Mouse (Mus musculus): Measurements from ENCODE around the gene Hsph1. TPM values are rescaled to one million over a fixed set of nuclear protein-coding genes. Genes with fewer than 3 reads are reported as not detected.
A peak's percentile ranks its signal among the peaks of the same experiment; 100 is the strongest.

The Hsph1 gene
- polyA plus RNA-seq, 1 experiment = 124 TPM

GRCm38 (mm10) chr5:149603241-149603640 lies 32.9 kb downstream of the Hsph1 start:
- DNase-seq = no peak
- WGBS = 79% methylated on average over 3 of the region's 3 CpGs
- TF ChIP-seq POLR2A (IDR thresholded peaks at IDR 0.05; ENCODE audit: borderline replicate concordance, insufficient read depth, low read length) (no peak), CTCF (IDR thresholded peaks at IDR 0.05; ENCODE audit: borderline replicate concordance, insufficient read depth, low read depth, low read length) (no peak)

GRCm38 (mm10) chr5:149601996-149602395 lies 34.2 kb downstream of the Hsph1 start:
- Histone ChIP-seq H3K27me3 (ENCODE audit: control insufficient read depth, insufficient read depth, low read length) (no peaks in the 10 kb centered on the region), H3K4me3 (replicated peaks; ENCODE audit: insufficient read depth, low read depth, low read length) (no peak overlapping the region), H3K27ac (ENCODE audit: insufficient read depth, low read length) (no peak overlapping the region), H3K4me1 (ENCODE audit: control insufficient read depth, insufficient read depth, low read length) (no peaks in the 10 kb centered on the region)
- WGBS = 49% methylated on average over 3 of the region's 3 CpGs
- DNase-seq = peak in 1 of 2 experiments; percentile 21
- TF ChIP-seq CTCF (IDR thresholded peaks at IDR 0.05; ENCODE audit: borderline replicate concordance, insufficient read depth, low read depth, low read length) = no peak
- no peak for TF ChIP-seq POLR2A (IDR thresholded peaks at IDR 0.05; ENCODE audit: borderline replicate concordance, insufficient read depth, low read length)

More at GRCm38 (mm10) chr5:149603241-149603640, 32.9 kb downstream of the Hsph1 start:
- H3K4me1 ChIP-seq (ENCODE audit: control insufficient read depth, insufficient read depth, low read length) = no peaks in the 10 kb centered on the region
- no peak overlapping the region for H3K27ac ChIP-seq (ENCODE audit: insufficient read depth, low read length)
- H3K27me3 ChIP-seq (ENCODE audit: control insufficient read depth, insufficient read depth, low read length) = no peaks in the 10 kb centered on the region
- H3K4me3 ChIP-seq (replicated peaks; ENCODE audit: insufficient read depth, low read depth, low read length) = no peak overlapping the region

GRCm38 (mm10) chr5:149597351-149597750 lies 38.8 kb downstream of the Hsph1 start:
- WGBS = 45% methylated on average over 18 of the region's 18 CpGs
- Histone ChIP-seq H3K4me1 (ENCODE audit: control insufficient read depth, insufficient read depth, low read length) (no peaks in the 10 kb centered on the region), H3K27ac (ENCODE audit: insufficient read depth, low read length) (no peak overlapping the region), H3K4me3 (replicated peaks; ENCODE audit: insufficient read depth, low read depth, low read length) (no peak overlapping the region), H3K27me3 (ENCODE audit: control insufficient read depth, insufficient read depth, low read length) (no peaks in the 10 kb centered on the region)
- TF ChIP-seq CTCF (IDR thresholded peaks at IDR 0.05; ENCODE audit: borderline replicate concordance, insufficient read depth, low read depth, low read length) = no peak
- TF ChIP-seq POLR2A (IDR thresholded peaks at IDR 0.05; ENCODE audit: borderline replicate concordance, insufficient read depth, low read length) = no peak
- DNase-seq = no peak

GRCm38 (mm10) chr5:149594215-149594614 lies 42.0 kb downstream of the Hsph1 start:
- no peak for TF ChIP-seq CTCF (IDR thresholded peaks at IDR 0.05; ENCODE audit: borderline replicate concordance, insufficient read depth, low read depth, low read length)
- no peak for TF ChIP-seq POLR2A (IDR thresholded peaks at IDR 0.05; ENCODE audit: borderline replicate concordance, insufficient read depth, low read length)
- no peak overlapping the region for H3K4me3 ChIP-seq (replicated peaks; ENCODE audit: insufficient read depth, low read depth, low read length)
- no peak for DNase-seq
- WGBS = 84% methylated on average over 3 of the region's 3 CpGs
- H3K27ac ChIP-seq (ENCODE audit: insufficient read depth, low read length) = no peak overlapping the region
- no peaks in the 10 kb centered on the region for H3K27me3 ChIP-seq (ENCODE audit: control insufficient read depth, insufficient read depth, low read length)
- H3K4me1 ChIP-seq (ENCODE audit: control insufficient read depth, insufficient read depth, low read length) = no peaks in the 10 kb centered on the region

- H3K4me1 ChIP-seq (ENCODE audit: control insufficient read depth, insufficient read depth, low read length) = no peaks in the 10 kb centered on the region
- H3K27ac ChIP-seq (ENCODE audit: insufficient read depth, low read length) = no peak overlapping the region
- no peak for DNase-seq
- 81% methylated on average over 3 of the region's 3 CpGs for WGBS
- TF ChIP-seq CTCF (IDR thresholded peaks at IDR 0.05; ENCODE audit: borderline replicate concordance, insufficient read depth, low read depth, low read length) (no peak), POLR2A (IDR thresholded peaks at IDR 0.05; ENCODE audit: borderline replicate concordance, insufficient read depth, low read length) (no peak)
- no peaks in the 10 kb centered on the region for H3K27me3 ChIP-seq (ENCODE audit: control insufficient read depth, insufficient read depth, low read length)
- H3K4me3 ChIP-seq (replicated peaks; ENCODE audit: insufficient read depth, low read depth, low read length) = no peak overlapping the region
Observed at GRCm38 (mm10) chr5:149589932-149590331, 46.2 kb downstream of the Hsph1 start.

- no peaks in the 10 kb centered on the region for H3K4me1 ChIP-seq (ENCODE audit: control insufficient read depth, insufficient read depth, low read length)
- H3K4me3 ChIP-seq (replicated peaks; ENCODE audit: insufficient read depth, low read depth, low read length) = no peak overlapping the region
- no peak overlapping the region for H3K27ac ChIP-seq (ENCODE audit: insufficient read depth, low read length)
- TF ChIP-seq CTCF (IDR thresholded peaks at IDR 0.05; ENCODE audit: borderline replicate concordance, insufficient read depth, low read depth, low read length) (no peak), POLR2A (IDR thresholded peaks at IDR 0.05; ENCODE audit: borderline replicate concordance, insufficient read depth, low read length) (no peak)
- no peak for DNase-seq
- H3K27me3 ChIP-seq (ENCODE audit: control insufficient read depth, insufficient read depth, low read length) = no peaks in the 10 kb centered on the region
- WGBS = 41% methylated on average over 7 of the region's 7 CpGs
Observed at GRCm38 (mm10) chr5:149588814-149589534, 47.2 kb downstream of the Hsph1 start.

GRCm38 (mm10) chr5:149587327-149587895 lies 48.8 kb downstream of the Hsph1 start:
- Histone ChIP-seq H3K4me1 (ENCODE audit: control insufficient read depth, insufficient read depth, low read length) (no peaks in the 10 kb centered on the region), H3K4me3 (replicated peaks; ENCODE audit: insufficient read depth, low read depth, low read length) (no peak overlapping the region), H3K27me3 (ENCODE audit: control insufficient read depth, insufficient read depth, low read length) (no peaks in the 10 kb centered on the region), H3K27ac (ENCODE audit: insufficient read depth, low read length) (no peak overlapping the region)
- DNase-seq = no peak
- WGBS = 91% methylated on average over 11 of the region's 11 CpGs
- TF ChIP-seq CTCF (IDR thresholded peaks at IDR 0.05; ENCODE audit: borderline replicate concordance, insufficient read depth, low read depth, low read length) (no peak), POLR2A (IDR thresholded peaks at IDR 0.05; ENCODE audit: borderline replicate concordance, insufficient read depth, low read length) (no peak)

GRCm38 (mm10) chr5:149585910-149586309 lies 50.3 kb downstream of the Hsph1 start:
- WGBS = 72% methylated on average over 10 of the region's 10 CpGs
- H3K27me3 ChIP-seq (ENCODE audit: control insufficient read depth, insufficient read depth, low read length) = no peaks in the 10 kb centered on the region
- no peak for TF ChIP-seq CTCF (IDR thresholded peaks at IDR 0.05; ENCODE audit: borderline replicate concordance, insufficient read depth, low read depth, low read length)
- TF ChIP-seq POLR2A (IDR thresholded peaks at IDR 0.05; ENCODE audit: borderline replicate concordance, insufficient read depth, low read length) = no peak
- H3K4me1 ChIP-seq (ENCODE audit: control insufficient read depth, insufficient read depth, low read length) = no peaks in the 10 kb centered on the region
- DNase-seq = no peak
- H3K4me3 ChIP-seq (replicated peaks; ENCODE audit: insufficient read depth, low read depth, low read length) = no peak overlapping the region
- H3K27ac ChIP-seq (ENCODE audit: insufficient read depth, low read length) = no peak overlapping the region
